Mouse (Mus musculus) hindbrain, embryonic 14.5 days (tissue): ENCODE data around the gene Acp2. TPM values are rescaled to one million over a fixed set of nuclear protein-coding genes. Genes with fewer than 3 reads are reported as not detected.
"Not testable (repeated sequence)": the region's sequence is repeated elsewhere in the genome, so short reads cannot be mapped to it uniquely, and the experiment has no call there.

Experiments
- ATAC-seq: fragments of 200-750 bp; cut with Nextera tagmentation; 2 replicates; pipeline ENCODE4 v1.8.0; 2017; ENCODE audit warnings: moderate number of reproducible peaks, mild to moderate bottlenecking, moderate TSS enrichment, moderate library complexity; ENCODE audit not compliant: low FRiP score
- DNase-seq: peaks from one replicate; pipeline ENCODE4 v3.0.0-alpha.2; 2015; ENCODE audit warnings: low spot score
- H3K27ac ChIP-seq: fragments of 300-500 bp; sonication (generic); 2 replicates; pipeline ENCODE4 v1.5.1; 2014; ENCODE audit warnings: mild to moderate bottlenecking, moderate library complexity
- H3K27me3 ChIP-seq: fragments of 300-500 bp; sonication (generic); 2 replicates; pipeline ENCODE4 v1.6.1; 2014; ENCODE audit warnings: mild to moderate bottlenecking, low read length, mixed read lengths; ENCODE audit not compliant: control insufficient read depth, insufficient read depth
- H3K36me3 ChIP-seq: fragments of 300-500 bp; sonication (generic); replicated peaks from 2 replicates; pipeline ENCODE4 v1.6.1; 2014; ENCODE audit not compliant: control insufficient read depth, insufficient read depth
- H3K4me1 ChIP-seq: fragments of 300-500 bp; sonication (generic); replicated peaks from 2 replicates; pipeline ENCODE4 v1.6.1; 2014; ENCODE audit warnings: antibody characterized with exemption, low read length, mixed read lengths; ENCODE audit not compliant: control insufficient read depth, insufficient read depth
- H3K4me2 ChIP-seq: fragments of 300-500 bp; sonication (generic); replicated peaks from 2 replicates; pipeline ENCODE4 v1.6.1; 2014; ENCODE audit warnings: mild to moderate bottlenecking, moderate library complexity
- H3K4me3 ChIP-seq: fragments of 300-500 bp; sonication (generic); replicated peaks from 2 replicates; pipeline ENCODE4 v1.5.1; 2014; ENCODE audit warnings: mild to moderate bottlenecking, low read length
- H3K9ac ChIP-seq: fragments of 300-500 bp; sonication (generic); 2 replicates; pipeline ENCODE4 v1.6.1; 2014
- H3K9me3 ChIP-seq: fragments of 300-500 bp; sonication (generic); 2 replicates; pipeline ENCODE4 v1.6.1; 2016; ENCODE audit warnings: low read length; ENCODE audit not compliant: control insufficient read depth
- WGBS: fragments of 180-500 bp; shearing (Covaris S2); extraction: QIAGEN DNeasy Blood & Tissue Kit; methylation state at CpG from one replicate; pipeline ENCODE4 v1.1.7; 2014; 5-methylcytosine and 5-hydroxymethylcytosine counted together
- polyA plus RNA-seq: library from polyadenylated mRNA; unstranded; fragments of >200 nt; fragmentation: Nextera tagmentation; extraction: Ambion mirVana; gene quantifications from 2 replicates; pipeline ENCODE4 v1.2.1, GENCODE M21; 2014

Acp2 gene
- polyA plus RNA-seq, 1 experiment from 2014 or later: 40.9 TPM

- DNase-seq: peak; percentile 30
- H3K9me3 ChIP-seq: no peaks in the 10 kb centered on the region
- peaks cover 61% of the 10 kb centered on the region for H3K36me3 ChIP-seq
- H3K27me3 ChIP-seq: no peaks in the 10 kb centered on the region
- no peak overlapping the region for H3K9ac ChIP-seq
- H3K4me1 ChIP-seq: 0 out of 2 replicates have a peak, but pooled peaks cover 3% of the 10 kb centered on the region
- WGBS: 62% methylated on average over 4 of the region's 4 CpGs
- no peak; the same call in 1 of the 2 replicates for ATAC-seq
- no peak overlapping the region for H3K4me3 ChIP-seq
- H3K27ac ChIP-seq: no peak overlapping the region
- no peak overlapping the region for H3K4me2 ChIP-seq
Measured at GRCm38 (mm10) chr2:91217032-91217431, 14.3 kb downstream of the Acp2 start.

- no peaks in the 10 kb centered on the region for H3K27me3 ChIP-seq
- DNase-seq (no peak), ATAC-seq (no peak)
- no peak overlapping the region for H3K4me3 ChIP-seq
- H3K9me3 ChIP-seq: no peaks in the 10 kb centered on the region
- H3K9ac ChIP-seq: no peak overlapping the region
- 0 out of 2 replicates have a peak, but pooled peaks cover 3% of the 10 kb centered on the region for H3K4me1 ChIP-seq
- H3K36me3 ChIP-seq: peaks cover 28% of the 10 kb centered on the region
- no peak overlapping the region for H3K4me2 ChIP-seq
- WGBS: 94% methylated on average over 3 of the region's 3 CpGs
- no peak overlapping the region for H3K27ac ChIP-seq
Measured at GRCm38 (mm10) chr2:91220501-91220900, 17.8 kb downstream of the Acp2 start.

- H3K4me1 ChIP-seq: no peaks in the 10 kb centered on the region
- H3K36me3 ChIP-seq: 0 out of 2 replicates have a peak, but pooled peaks cover 2% of the 10 kb centered on the region
- 90% methylated on average over 2 of the region's 2 CpGs for WGBS
- H3K9me3 ChIP-seq: no peaks in the 10 kb centered on the region
- DNase-seq (no peak), ATAC-seq (no peak)
- H3K4me2 ChIP-seq: no peak overlapping the region
- no peak overlapping the region for H3K4me3 ChIP-seq
- H3K27ac ChIP-seq: no peak overlapping the region
- H3K9ac ChIP-seq: no peak overlapping the region
- H3K27me3 ChIP-seq: no peaks in the 10 kb centered on the region
Measured at GRCm38 (mm10) chr2:91223614-91224013, 20.9 kb downstream of the Acp2 start.

GRCm38 (mm10) chr2:91229735-91230134, 27.1 kb downstream of the Acp2 start:
- WGBS: 87% methylated on average over 2 of the region's 2 CpGs
- H3K4me1 ChIP-seq: no peaks in the 10 kb centered on the region

GRCm38 (mm10) chr2:91236601-91237510, 34.2 kb downstream of the Acp2 start, which contains the start of gene Ddb2:
Gene Ddb2, minus strand, starts transcription at chr2:91236982.
- peak; percentile 93 for DNase-seq
- Histone ChIP-seq H3K9ac (peak within 1 kb of the TSS; percentile 66), H3K4me3 (peak within 1 kb of the TSS; percentile 48), H3K27ac (peak within 1 kb of the TSS; percentile 79), H3K27me3 (no peaks in the 10 kb centered on the region), H3K4me2 (peak within 1 kb of the TSS; percentile 72), H3K36me3 (peaks cover 10% of the 10 kb centered on the region; the same call in 1 of the 2 replicates), H3K9me3 (no peaks in the 10 kb centered on the region), H3K4me1 (no peaks in the 10 kb centered on the region)
- peak; percentile 98 for ATAC-seq
- under 1% methylated on average over 47 of the region's 48 CpGs for WGBS

More at GRCm38 (mm10) chr2:91229735-91230134, 27.1 kb downstream of the Acp2 start:
- DNase-seq (no peak), ATAC-seq (no peak)
- H3K9ac ChIP-seq: no peak overlapping the region
- H3K4me2 ChIP-seq: no peak overlapping the region
- peaks cover 10% of the 10 kb centered on the region; the same call in 1 of the 2 replicates for H3K36me3 ChIP-seq
- no peak overlapping the region for H3K4me3 ChIP-seq
- no peaks in the 10 kb centered on the region for H3K27me3 ChIP-seq
- no peak overlapping the region for H3K27ac ChIP-seq
- H3K9me3 ChIP-seq: no peaks in the 10 kb centered on the region

- H3K9me3 ChIP-seq, H3K36me3 ChIP-seq, H3K27me3 ChIP-seq, H3K4me1 ChIP-seq: not testable (repeated sequence)
- peak; percentile 42 for DNase-seq
- Histone ChIP-seq H3K4me3 (peak overlapping the region; percentile 48), H3K4me2 (peak overlapping the region; percentile 72), H3K27ac (peak overlapping the region; percentile 79), H3K9ac (peak overlapping the region; percentile 66)
- ATAC-seq: peak; percentile 55
- WGBS: 21% methylated on average over 4 of the region's 4 CpGs
Measured at GRCm38 (mm10) chr2:91237511-91238080, 34.9 kb downstream of the Acp2 start.

- WGBS: 73% methylated on average over 5 of the region's 5 CpGs
- Histone ChIP-seq H3K4me1 (no peaks in the 10 kb centered on the region), H3K4me2 (no peak overlapping the region), H3K9me3 (no peaks in the 10 kb centered on the region), H3K27ac (no peak overlapping the region), H3K4me3 (no peak overlapping the region), H3K27me3 (no peaks in the 10 kb centered on the region), H3K36me3 (no peaks in the 10 kb centered on the region), H3K9ac (no peak overlapping the region)
- DNase-seq (no peak), ATAC-seq (no peak)
Measured at GRCm38 (mm10) chr2:91242547-91242946, 39.9 kb downstream of the Acp2 start.

- 59% methylated on average over 3 of the region's 3 CpGs for WGBS
- Histone ChIP-seq H3K36me3 (no peaks in the 10 kb centered on the region), H3K4me1 (no peaks in the 10 kb centered on the region), H3K27me3 (no peaks in the 10 kb centered on the region), H3K27ac (no peak overlapping the region), H3K9me3 (no peaks in the 10 kb centered on the region), H3K9ac (no peak overlapping the region), H3K4me3 (no peak overlapping the region), H3K4me2 (no peak overlapping the region)
- DNase-seq: no peak
- ATAC-seq: 0 out of 2 replicates have a peak, but pooled peaks have one; percentile 46
Measured at GRCm38 (mm10) chr2:91243416-91243815, 40.7 kb downstream of the Acp2 start.

GRCm38 (mm10) chr2:91244557-91245228, 42.0 kb downstream of the Acp2 start:
- 86% methylated on average over 5 of the region's 5 CpGs for WGBS
- DNase-seq: no peak
- no peak for ATAC-seq
- Histone ChIP-seq H3K27ac (no peak overlapping the region), H3K9me3 (no peaks in the 10 kb centered on the region), H3K4me1 (no peaks in the 10 kb centered on the region), H3K4me2 (no peak overlapping the region), H3K27me3 (no peaks in the 10 kb centered on the region), H3K9ac (no peak overlapping the region), H3K36me3 (no peaks in the 10 kb centered on the region), H3K4me3 (no peak overlapping the region)
